Mouse (Mus musculus) liver, postnatal 0 days (tissue): ENCODE data around the gene Kiss1r.
A peak's percentile ranks its signal among the peaks of the same experiment; 100 is the strongest.

ENCODE experiments used
- CTCF ChIP-seq: sonication (generic); IDR thresholded peaks from 2 replicates; pipeline ENCODE4 v1.5.1; 2016; ENCODE audit warnings: antibody characterized with exemption, low read depth
- EP300 ChIP-seq: IDR thresholded peaks from 2 replicates; pipeline ENCODE4 v1.6.1; 2016; ENCODE audit warnings: antibody characterized with exemption, low read depth, mild to moderate bottlenecking

GRCm38 (mm10) chr10:79914131-79914947 lies 2.4 kb upstream of the Kiss1r start:
- TF ChIP-seq EP300 (peak; percentile 68), CTCF (no peak)
